Mouse (Mus musculus): Measurements from ENCODE around the gene Panx1. TPM values are rescaled to one million over a fixed set of nuclear protein-coding genes. Genes with fewer than 3 reads are reported as not detected.

The Panx1 gene
- total RNA-seq, 1 experiment = 25.0 TPM

- no peak overlapping the region for H3K4me3 ChIP-seq (ENCODE audit: insufficient read depth in 1 of 2, low read depth in 1 of 2, low read length in 2 of 2, poor library complexity in 1 of 2, severe bottlenecking in 1 of 2)
- H3K9ac ChIP-seq (ENCODE audit: insufficient read depth, low read depth, low read length, poor library complexity, severe bottlenecking) = no peak overlapping the region
- H3K9me3 ChIP-seq (ENCODE audit: control insufficient read depth, insufficient read depth, low read depth, low read length) = no peaks in the 10 kb centered on the region
- H3K27ac ChIP-seq (ENCODE audit: insufficient read depth, low read depth, low read length, poor library complexity, severe bottlenecking) = no peak overlapping the region
- peaks cover 0 to 5% of the 10 kb centered on the region in 2 experiments; a peak in 1 of 4 replicates for H3K4me1 ChIP-seq (ENCODE audit: control insufficient read depth in 2 of 2, insufficient read depth in 2 of 2, low read length in 2 of 2, poor library complexity in 1 of 2)
- TF ChIP-seq ZNF384 (IDR thresholded peaks at IDR 0.05; ENCODE audit: low read depth, low read length) = no peak
- no peak for TF ChIP-seq CHD2 (IDR thresholded peaks at IDR 0.05; ENCODE audit: low read depth, low read length)
- TF ChIP-seq ZC3H11A (IDR thresholded peaks at IDR 0.05; ENCODE audit: borderline replicate concordance, low read depth, low read length) = no peak
- TF ChIP-seq MAFK (IDR thresholded peaks at IDR 0.05; ENCODE audit: insufficient read depth, low read depth, low read length) = no peak
- TF ChIP-seq HCFC1 (IDR thresholded peaks at IDR 0.05; ENCODE audit: borderline replicate concordance, insufficient read depth, low read length) = no peak
- DNase-seq (ENCODE audit: low read depth, low spot score) = no peak
- peaks cover 12% of the 10 kb centered on the region; the same call in 1 of the 2 replicates for H3K36me3 ChIP-seq (ENCODE audit: control insufficient read depth, insufficient read depth, low read length, poor library complexity, severe bottlenecking)
- in situ Hi-C loops (cut with MboI; ENCODE audit: low sequenced_read_pairs in 2 of 2, unreplicated experiment in 2 of 2) = no loop called here
Measured at GRCm38 (mm10) chr9:15032797-15033196, 12.5 kb downstream of the Panx1 start.

GRCm38 (mm10) chr9:15030771-15031170 lies 14.5 kb downstream of the Panx1 start:
- no peak overlapping the region for H3K4me3 ChIP-seq (ENCODE audit: insufficient read depth in 1 of 2, low read depth in 1 of 2, low read length in 2 of 2, poor library complexity in 1 of 2, severe bottlenecking in 1 of 2)
- H3K9ac ChIP-seq (ENCODE audit: insufficient read depth, low read depth, low read length, poor library complexity, severe bottlenecking) = no peak overlapping the region
- in situ Hi-C loops (cut with MboI; ENCODE audit: low sequenced_read_pairs in 2 of 2, unreplicated experiment in 2 of 2) = no loop called here
- H3K27ac ChIP-seq (ENCODE audit: insufficient read depth, low read depth, low read length, poor library complexity, severe bottlenecking) = no peak overlapping the region
- no peaks in the 10 kb centered on the region for H3K9me3 ChIP-seq (ENCODE audit: control insufficient read depth, insufficient read depth, low read depth, low read length)
- TF ChIP-seq CHD2 (IDR thresholded peaks at IDR 0.05; ENCODE audit: low read depth, low read length) (no peak), MAFK (IDR thresholded peaks at IDR 0.05; ENCODE audit: insufficient read depth, low read depth, low read length) (no peak), ZNF384 (IDR thresholded peaks at IDR 0.05; ENCODE audit: low read depth, low read length) (no peak), ZC3H11A (IDR thresholded peaks at IDR 0.05; ENCODE audit: borderline replicate concordance, low read depth, low read length) (no peak), HCFC1 (IDR thresholded peaks at IDR 0.05; ENCODE audit: borderline replicate concordance, insufficient read depth, low read length) (no peak)
- H3K36me3 ChIP-seq (ENCODE audit: control insufficient read depth, insufficient read depth, low read length, poor library complexity, severe bottlenecking) = peaks cover 12% of the 10 kb centered on the region; the same call in 1 of the 2 replicates
- peaks cover 0 to 5% of the 10 kb centered on the region in 2 experiments; a peak in 1 of 4 replicates for H3K4me1 ChIP-seq (ENCODE audit: control insufficient read depth in 2 of 2, insufficient read depth in 2 of 2, low read length in 2 of 2, poor library complexity in 1 of 2)
- no peak for DNase-seq (ENCODE audit: low read depth, low spot score)

DNA sequence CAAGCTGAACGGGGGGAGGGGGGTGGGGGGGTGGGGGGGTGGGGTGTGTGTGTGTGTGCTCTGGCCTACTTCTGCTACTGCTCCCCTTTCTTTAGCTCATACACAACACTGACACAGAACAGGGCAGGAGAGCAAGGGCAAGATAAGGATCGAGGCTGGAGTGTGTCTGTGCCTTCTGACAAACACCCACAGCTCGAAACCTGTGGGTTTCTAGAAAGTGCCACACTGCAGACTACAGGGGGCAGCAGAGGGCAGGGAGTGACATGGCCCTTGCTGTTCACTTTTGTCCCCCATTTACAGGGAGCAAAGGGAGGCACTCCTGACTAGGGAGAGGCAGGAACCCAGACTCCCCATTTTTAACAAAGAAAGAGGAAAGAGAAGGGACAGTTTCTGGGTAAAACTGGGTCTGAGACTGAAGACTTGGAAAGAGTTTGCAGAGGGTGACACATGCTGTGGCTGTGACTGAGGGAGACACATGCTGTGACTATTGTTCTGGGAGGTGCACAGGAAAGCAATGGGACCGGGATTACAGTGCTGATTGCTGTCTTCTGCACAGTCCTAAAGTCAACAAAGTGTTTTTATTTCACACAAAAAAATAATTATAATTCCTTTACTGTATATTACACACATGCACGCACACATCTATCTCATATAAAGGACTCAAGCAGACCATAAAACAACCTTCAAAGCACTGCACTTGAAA lies 16.1 kb downstream of the Panx1 start:
- in situ Hi-C loops (cut with MboI; ENCODE audit: low sequenced_read_pairs in 2 of 2, unreplicated experiment in 2 of 2) = no loop called here
- H3K27ac ChIP-seq (ENCODE audit: insufficient read depth, low read depth, low read length, poor library complexity, severe bottlenecking) = no peak overlapping the region
- H3K9me3 ChIP-seq (ENCODE audit: control insufficient read depth, insufficient read depth, low read depth, low read length) = no peaks in the 10 kb centered on the region
- H3K36me3 ChIP-seq (ENCODE audit: control insufficient read depth, insufficient read depth, low read length, poor library complexity, severe bottlenecking) = peaks cover 12% of the 10 kb centered on the region; the same call in 1 of the 2 replicates
- no peak overlapping the region for H3K4me3 ChIP-seq (ENCODE audit: insufficient read depth in 1 of 2, low read depth in 1 of 2, low read length in 2 of 2, poor library complexity in 1 of 2, severe bottlenecking in 1 of 2)
- TF ChIP-seq CHD2 (IDR thresholded peaks at IDR 0.05; ENCODE audit: low read depth, low read length) = no peak
- TF ChIP-seq ZNF384 (IDR thresholded peaks at IDR 0.05; ENCODE audit: low read depth, low read length) = no peak
- no peak for TF ChIP-seq ZC3H11A (IDR thresholded peaks at IDR 0.05; ENCODE audit: borderline replicate concordance, low read depth, low read length)
- no peak for TF ChIP-seq MAFK (IDR thresholded peaks at IDR 0.05; ENCODE audit: insufficient read depth, low read depth, low read length)
- TF ChIP-seq HCFC1 (IDR thresholded peaks at IDR 0.05; ENCODE audit: borderline replicate concordance, insufficient read depth, low read length) = no peak
- DNase-seq (ENCODE audit: low read depth, low spot score) = no peak
- no peaks in the 10 kb centered on the region; a peak in 1 of 4 replicates for H3K4me1 ChIP-seq (ENCODE audit: control insufficient read depth in 2 of 2, insufficient read depth in 2 of 2, low read length in 2 of 2, poor library complexity in 1 of 2)
- no peak overlapping the region for H3K9ac ChIP-seq (ENCODE audit: insufficient read depth, low read depth, low read length, poor library complexity, severe bottlenecking)

DNA sequence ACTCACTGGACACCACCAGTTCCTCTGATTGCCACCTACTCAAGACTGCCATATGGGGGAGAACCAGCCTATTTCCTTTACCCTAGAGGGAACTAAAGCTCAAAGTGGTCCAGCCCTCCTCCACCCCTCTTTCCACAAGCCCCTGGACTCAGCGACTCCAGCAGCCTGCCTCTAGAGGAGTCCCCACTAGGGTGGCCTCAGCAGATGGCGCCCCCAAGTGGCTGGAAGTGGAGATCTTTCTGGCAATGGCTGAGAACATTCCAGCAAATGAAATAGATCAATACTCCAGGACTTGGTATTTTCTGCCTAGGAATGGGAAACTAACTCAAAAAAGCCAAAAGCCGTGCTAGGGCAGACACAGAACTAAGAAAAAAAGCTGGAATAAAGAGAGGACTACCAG lies 17.6 kb downstream of the Panx1 start:
- peaks cover 0 to 6% of the 10 kb centered on the region in 2 experiments; a peak in 1 of 4 replicates for H3K4me1 ChIP-seq (ENCODE audit: control insufficient read depth in 2 of 2, insufficient read depth in 2 of 2, low read length in 2 of 2, poor library complexity in 1 of 2)
- in situ Hi-C loops (cut with MboI; ENCODE audit: low sequenced_read_pairs in 2 of 2, unreplicated experiment in 2 of 2) = no loop called here
- no peaks in the 10 kb centered on the region for H3K9me3 ChIP-seq (ENCODE audit: control insufficient read depth, insufficient read depth, low read depth, low read length)
- TF ChIP-seq ZC3H11A (IDR thresholded peaks at IDR 0.05; ENCODE audit: borderline replicate concordance, low read depth, low read length) = no peak
- TF ChIP-seq HCFC1 (IDR thresholded peaks at IDR 0.05; ENCODE audit: borderline replicate concordance, insufficient read depth, low read length) = no peak
- TF ChIP-seq ZNF384 (IDR thresholded peaks at IDR 0.05; ENCODE audit: low read depth, low read length) = no peak
- no peak for TF ChIP-seq MAFK (IDR thresholded peaks at IDR 0.05; ENCODE audit: insufficient read depth, low read depth, low read length)
- no peak for TF ChIP-seq CHD2 (IDR thresholded peaks at IDR 0.05; ENCODE audit: low read depth, low read length)
- no peak overlapping the region for H3K9ac ChIP-seq (ENCODE audit: insufficient read depth, low read depth, low read length, poor library complexity, severe bottlenecking)
- no peak overlapping the region for H3K27ac ChIP-seq (ENCODE audit: insufficient read depth, low read depth, low read length, poor library complexity, severe bottlenecking)
- no peak for DNase-seq (ENCODE audit: low read depth, low spot score)
- H3K4me3 ChIP-seq (ENCODE audit: insufficient read depth in 1 of 2, low read depth in 1 of 2, low read length in 2 of 2, poor library complexity in 1 of 2, severe bottlenecking in 1 of 2) = no peak overlapping the region
- H3K36me3 ChIP-seq (ENCODE audit: control insufficient read depth, insufficient read depth, low read length, poor library complexity, severe bottlenecking) = peaks cover 12% of the 10 kb centered on the region; the same call in 1 of the 2 replicates

Measured in ES-E14 (cell line).